Mouse (Mus musculus) induced T-regulatory cell, adult 2 months (primary cell): ENCODE results near the gene Gps2.
"Not testable (repeated sequence)": the region's sequence is repeated elsewhere in the genome, so short reads cannot be mapped to it uniquely, and the experiment has no call there.

ENCODE experiments used
- DNase-seq: peaks from one replicate; pipeline ENCODE4 v3.0.0-alpha.2; 2012; ENCODE audit warnings: low read depth

Gps2 gene

GRCm38 (mm10) chr11:69936714-69937347, 23.1 kb downstream of the Gps2 start:
- peak; percentile 26 for DNase-seq

- no peak for DNase-seq
These were observed 23.7 kb downstream of the Gps2 start for GRCm38 (mm10) chr11:69937385-69937784.

DNA sequence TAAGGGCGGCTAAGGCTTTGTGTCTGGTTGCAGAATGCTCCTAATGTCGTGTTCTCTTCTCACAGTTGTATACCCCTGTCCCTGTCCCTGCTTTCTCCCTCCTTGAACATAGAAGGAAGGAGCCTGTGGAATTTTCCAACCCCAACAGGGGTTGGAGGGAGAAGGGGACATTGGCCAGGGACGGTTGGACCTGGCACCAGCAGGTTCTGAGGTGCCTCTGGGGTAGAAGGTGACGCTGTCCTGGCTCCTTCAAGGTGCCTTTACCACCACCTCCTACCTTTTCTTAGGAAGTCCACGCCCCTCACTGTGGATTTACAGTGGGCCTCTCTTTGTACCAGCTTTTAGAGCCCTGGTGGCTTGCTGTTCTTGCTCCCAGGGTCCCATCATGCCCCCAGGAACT, 24.1 kb downstream of the Gps2 start:
- no peak for DNase-seq

- no peak for DNase-seq
These were observed 24.8 kb downstream of the Gps2 start for GRCm38 (mm10) chr11:69938401-69938979.

DNA sequence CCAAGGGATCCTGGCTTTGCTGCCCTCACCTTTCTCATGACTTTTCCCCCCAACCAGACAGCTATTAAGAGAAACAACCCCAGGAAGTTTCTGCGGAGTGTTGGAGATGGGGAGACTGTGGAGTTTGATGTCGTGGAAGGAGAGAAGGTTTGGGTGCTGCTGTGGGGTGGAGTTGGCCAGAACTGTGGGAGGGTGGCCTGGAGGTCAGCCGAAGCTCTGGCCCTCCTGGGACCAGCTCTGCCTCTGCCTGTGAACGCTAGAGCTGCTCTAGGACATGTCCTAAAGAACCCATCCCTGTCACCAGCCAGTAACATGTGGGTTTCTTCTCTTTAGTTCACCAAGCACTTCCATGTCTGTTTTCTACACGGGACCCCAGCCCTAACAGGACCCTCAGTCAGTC, 25.5 kb downstream of the Gps2 start:
- no peak for DNase-seq

- DNase-seq: no peak
These were observed 26.0 kb downstream of the Gps2 start for GRCm38 (mm10) chr11:69939731-69940130.

- no peak for DNase-seq
These were observed 27.3 kb downstream of the Gps2 start for GRCm38 (mm10) chr11:69940962-69941361.

- no peak for DNase-seq
These were observed 31.5 kb downstream of the Gps2 start for GRCm38 (mm10) chr11:69945216-69945615.

DNA sequence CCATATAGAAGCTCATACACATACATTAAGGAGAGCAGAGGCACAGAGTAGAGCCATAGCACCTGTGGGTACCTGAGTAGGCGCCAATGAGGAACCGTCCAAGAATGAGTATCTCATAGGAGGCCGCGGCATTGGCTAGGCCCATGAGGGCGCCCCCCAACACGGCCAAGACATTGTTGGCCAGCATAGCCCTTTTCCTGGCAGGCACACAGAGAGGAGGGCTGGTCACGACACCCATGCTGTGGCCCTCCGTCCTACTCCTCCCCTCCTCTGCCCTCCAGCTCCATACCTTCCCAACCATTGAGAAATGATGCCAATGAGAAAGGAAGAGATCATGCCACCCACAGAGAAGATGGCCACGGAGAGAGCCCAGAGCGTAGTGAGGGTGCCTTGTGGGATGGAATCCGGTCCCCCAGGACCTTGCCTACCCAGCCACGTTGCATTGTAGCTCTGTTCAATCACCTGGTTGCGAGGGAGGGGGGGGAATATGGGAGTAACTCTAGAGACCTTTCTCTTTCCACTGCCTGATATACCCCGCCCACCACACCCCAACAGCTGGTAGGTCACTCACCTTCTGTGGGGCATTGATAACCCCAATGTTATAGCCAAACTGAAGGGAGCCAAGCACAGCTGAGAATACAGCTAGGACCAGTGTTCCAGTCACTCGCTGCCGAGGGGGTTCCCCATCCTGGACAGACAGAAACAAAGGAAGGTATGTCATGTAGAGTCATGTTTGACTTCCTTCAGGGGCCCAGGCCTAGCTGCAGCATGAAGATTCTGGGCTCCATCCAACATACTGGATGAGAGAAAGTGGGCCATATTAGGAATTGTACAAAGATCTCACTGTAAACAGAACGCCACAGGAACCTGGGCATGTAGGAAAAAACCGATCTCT, 32.6 kb downstream of the Gps2 start:
- DNase-seq: no peak

DNA sequence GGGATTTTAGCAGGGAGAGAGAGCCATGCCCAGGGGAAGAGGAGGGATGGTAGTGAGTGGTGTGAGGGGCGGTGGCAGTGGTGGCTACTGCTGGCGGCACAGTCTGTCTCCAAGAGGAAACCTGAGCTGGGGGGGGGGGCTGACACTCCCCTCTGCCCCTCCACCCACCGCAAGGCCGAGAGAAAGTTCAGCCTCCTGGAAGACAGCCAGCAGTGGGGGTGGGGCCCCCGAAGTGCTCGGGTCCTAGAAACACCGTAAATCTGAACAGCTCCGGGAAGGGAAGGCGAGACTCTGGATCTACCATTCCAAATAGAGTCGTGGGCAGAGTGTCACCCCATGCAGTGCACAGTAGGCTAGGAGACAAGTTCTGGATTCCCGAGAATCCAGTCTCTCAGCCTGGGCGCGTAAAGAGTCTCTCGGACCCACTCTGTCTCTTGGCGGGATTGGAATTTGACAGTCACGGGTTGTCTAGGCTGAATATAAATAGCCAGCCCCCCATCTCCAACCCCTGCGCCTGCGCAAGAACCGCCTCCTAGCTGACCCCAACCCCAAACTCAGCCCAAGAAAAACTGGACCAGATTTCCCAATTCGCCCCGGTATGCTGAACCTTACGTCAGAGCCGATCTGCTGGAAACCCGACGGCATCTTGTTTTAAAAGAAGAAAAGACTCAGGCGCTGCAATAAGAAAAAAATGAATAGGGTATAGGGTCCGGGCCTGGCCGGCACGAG, 33.8 kb downstream of the Gps2 start:
- no peak for DNase-seq

DNA sequence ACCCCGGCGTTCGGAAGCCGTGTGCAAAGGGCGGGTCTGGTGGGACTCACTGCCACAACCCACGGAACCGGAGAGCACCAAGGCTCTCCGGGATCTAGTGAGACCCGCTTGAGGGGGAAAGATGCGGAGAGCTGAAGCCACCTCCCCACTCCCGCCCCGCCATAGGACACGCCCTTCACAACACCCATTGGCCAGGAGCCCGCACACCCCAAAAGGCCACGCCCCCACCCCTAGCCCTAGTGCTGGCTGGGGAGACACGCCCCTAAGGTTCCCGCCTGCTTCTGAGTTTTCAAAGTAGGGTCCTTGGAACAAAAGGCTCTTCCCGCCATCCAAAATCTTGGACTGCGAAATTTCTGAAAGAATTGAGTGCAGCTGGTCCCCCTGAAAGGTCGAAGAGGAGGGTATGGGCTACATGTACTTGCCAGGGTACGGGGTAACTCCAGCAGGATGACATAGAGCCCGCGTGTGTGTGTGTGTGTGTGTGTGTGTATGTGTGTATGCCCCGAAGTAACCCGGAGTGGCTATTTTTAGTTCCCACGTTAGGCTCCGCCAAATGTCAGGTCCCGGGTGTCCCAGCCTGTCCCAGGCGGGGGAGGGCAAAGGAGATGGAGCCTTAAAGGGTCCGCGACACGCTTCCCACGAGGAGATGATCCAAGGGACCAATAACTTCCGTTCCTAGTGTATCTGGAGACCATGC, 34.5 kb downstream of the Gps2 start, which contains the start of gene Slc2a4:
Slc2a4 (minus strand) TSS at position 123 of the 697 bp plus-strand sequence.
- DNase-seq: peak; percentile 93

DNA sequence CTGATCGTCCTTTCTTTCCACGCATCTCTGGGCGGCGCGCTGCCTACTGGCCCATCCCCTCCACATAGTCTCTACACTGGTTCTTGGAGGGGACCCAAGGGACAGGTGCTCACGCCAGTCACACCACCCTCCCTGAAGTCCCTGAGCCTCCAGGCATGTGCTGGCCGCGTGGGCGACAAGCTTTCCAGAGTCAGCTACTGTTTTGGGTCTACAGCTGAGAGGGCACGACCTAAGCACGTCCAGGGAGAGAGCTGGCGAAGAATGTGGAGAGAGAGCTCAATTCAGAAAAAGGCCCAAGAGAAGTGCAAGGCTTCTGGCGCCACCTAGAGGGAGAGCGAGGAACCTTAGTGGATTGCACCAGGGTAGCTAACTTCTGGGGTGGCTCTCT, 35.1 kb downstream of the Gps2 start:
- DNase-seq: peak; percentile 95

DNA sequence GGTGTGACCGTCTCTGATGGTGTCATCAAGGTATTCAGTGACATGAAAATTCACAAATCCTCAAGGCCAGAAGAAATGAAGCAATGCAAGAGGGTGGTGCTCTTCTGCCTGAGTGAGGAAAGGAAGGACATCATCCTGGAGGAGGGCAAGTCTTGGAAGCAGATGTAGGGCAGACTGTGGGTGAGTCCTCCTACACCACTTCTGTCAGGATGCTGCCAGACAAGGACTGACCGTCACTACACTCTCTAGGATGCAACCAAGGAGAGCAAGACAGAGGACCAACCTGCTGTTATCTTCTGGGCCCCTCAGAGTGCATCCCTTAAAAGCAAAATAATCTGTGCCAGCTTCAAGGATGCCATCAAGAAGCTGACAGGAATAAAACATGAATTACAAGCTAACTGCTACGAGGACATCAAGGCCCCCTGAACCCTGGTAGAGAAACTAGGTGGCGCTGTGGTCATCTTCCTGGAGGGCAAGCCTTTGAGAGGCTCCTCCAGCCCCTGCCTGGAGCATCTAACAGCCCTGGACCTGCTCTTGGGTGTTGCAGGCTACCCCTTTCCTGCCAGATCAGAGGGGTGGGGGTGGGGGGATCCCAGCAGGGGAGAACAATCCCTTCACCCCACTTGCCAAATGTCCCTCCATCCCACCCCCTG, 37.2 kb downstream of the Gps2 start:
- peak; percentile 53 for DNase-seq

DNA sequence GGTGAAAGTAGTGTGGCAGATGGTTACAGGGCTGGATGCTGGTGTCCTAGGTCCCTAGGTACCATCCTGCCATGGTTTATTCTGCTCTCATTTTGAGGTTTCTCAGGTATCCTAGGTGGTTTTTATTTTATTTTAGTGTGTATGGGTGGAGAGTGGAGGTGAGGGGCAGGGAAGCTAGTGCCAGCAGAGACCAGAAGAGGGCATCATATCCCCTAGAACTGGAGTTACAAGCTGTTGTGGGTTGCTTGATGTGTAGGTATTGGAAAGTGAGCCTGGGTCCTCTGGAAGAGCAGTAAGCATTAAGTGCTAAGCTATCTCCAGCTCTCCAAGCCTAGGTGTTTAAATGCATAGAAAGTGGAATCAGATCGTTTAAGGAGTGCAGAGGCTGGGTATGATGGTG, 38.6 kb downstream of the Gps2 start:
- peak; percentile 28 for DNase-seq

DNA sequence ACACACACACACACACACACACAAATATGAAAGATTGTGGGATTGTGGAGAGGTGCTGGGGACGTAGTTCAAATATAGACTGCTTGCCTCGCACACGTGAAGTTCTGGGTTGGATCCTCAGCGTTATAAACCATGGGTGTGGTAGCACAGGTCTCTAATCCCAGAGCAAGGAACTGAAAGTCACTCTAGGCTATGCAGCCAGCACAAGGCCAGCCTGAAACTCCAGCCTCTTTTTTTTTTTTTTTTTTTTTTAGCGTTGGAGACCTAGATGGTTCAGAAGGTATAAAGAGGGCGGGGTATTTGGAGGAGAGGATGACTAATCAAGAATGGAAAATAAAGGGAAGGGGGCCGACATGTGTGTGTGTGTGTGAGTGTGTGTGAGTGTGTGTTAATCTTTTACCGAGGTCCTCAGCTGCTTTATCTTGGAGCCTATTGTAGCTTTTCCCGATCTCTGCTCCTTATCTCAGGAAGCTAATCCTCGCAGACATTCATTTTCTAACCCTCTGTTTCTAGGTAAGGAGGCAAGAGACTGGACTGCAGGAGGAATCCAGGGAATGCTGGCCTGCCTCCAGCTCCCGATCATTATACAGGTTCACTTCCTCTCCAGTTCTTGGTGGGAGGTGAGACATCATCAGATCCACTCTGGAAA, 39.7 kb downstream of the Gps2 start:
- DNase-seq: no peak

- not testable (repeated sequence) for DNase-seq
These were observed 41.9 kb downstream of the Gps2 start for GRCm38 (mm10) chr11:69955618-69956017.

DNA sequence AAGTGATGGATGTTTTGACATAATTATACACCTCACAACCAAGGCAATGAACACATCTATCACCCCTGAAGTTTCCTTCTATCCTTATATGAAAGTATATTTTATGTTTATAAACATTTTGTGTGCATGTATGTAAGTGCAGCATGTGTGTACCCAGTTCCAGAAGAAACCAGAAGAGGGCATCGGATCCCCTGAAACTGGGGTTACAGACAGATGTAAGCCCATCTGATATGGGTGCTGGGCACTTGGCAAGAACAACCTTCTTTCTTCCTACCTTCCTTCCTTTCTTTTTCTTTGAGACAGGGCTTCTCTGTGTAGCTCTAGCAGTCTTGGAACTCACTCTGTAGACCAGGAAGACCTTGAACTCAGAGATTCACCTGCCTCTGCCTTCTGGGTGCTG, 42.5 kb downstream of the Gps2 start:
- DNase-seq: peak; percentile 40

DNA sequence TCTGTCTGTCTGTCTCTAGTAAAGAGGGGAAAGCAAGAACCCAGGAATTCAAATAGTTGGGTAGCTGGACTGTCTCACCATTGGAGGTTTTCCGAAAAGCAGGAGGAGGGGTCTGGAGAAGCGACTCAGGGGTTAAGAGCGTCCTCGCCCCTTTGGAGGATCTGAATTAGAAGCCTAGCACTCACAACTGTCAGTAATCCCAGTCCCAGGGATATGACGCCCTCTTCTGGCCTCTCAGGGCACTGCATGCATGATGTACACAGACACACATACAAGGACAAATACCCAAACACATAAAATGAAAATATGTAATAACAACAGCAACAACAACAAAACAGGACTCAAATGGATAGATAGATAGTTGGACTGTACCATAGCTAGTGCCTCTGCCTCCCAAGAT, 46.9 kb downstream of the Gps2 start:
- DNase-seq: peak; percentile 59

- DNase-seq: peak; percentile 44
These were observed 48.2 kb downstream of the Gps2 start for GRCm38 (mm10) chr11:69961841-69962240.

DNA sequence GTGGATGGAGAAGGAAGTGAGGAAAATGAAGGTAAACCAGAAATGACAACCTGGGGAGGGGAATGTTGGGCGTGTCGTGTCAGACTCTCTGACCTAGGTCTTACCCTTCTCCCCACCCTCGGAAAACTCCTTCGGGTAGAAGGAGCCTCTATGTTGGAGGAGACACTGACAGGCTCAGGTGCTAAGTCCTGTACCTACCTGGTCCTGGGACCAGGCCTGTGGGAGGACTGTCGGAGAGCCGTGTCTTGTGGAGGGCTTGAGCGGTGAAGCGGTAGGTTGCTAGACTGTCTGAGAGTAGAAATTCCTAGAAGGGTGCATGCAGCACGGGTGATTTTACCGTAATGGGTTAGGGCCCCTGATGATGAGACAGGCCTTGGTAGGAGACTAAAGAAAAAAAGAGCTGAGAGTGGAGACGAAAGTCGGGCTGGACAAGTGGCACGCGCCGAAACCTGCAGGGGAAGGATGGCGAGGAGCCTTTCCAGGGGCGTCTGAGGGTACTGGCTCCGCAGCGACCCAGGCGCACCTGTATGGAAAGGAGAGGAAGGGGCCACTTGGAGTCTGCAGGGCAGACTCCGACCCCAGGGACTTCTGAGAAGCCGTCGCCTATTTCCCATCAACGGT, 51.1 kb downstream of the Gps2 start, which contains the start of gene Cldn7:
Cldn7 (plus strand) TSS at position 130 of the 621 bp plus-strand sequence.
- DNase-seq: no peak
